Mouse (Mus musculus): ENCODE data around the gene Olfr1438-ps1. TPM values are rescaled to one million over a fixed set of nuclear protein-coding genes. Genes with fewer than 3 reads are reported as not detected.
"Not testable (repeated sequence)": the region's sequence is repeated elsewhere in the genome, so short reads cannot be mapped to it uniquely, and the experiment has no call there.

The Olfr1438-ps1 gene
- not detected for total RNA-seq (2021)
- long read RNA-seq, experiment 1: 0 reads
- long read RNA-seq, experiment 2: 0 reads

DNA sequence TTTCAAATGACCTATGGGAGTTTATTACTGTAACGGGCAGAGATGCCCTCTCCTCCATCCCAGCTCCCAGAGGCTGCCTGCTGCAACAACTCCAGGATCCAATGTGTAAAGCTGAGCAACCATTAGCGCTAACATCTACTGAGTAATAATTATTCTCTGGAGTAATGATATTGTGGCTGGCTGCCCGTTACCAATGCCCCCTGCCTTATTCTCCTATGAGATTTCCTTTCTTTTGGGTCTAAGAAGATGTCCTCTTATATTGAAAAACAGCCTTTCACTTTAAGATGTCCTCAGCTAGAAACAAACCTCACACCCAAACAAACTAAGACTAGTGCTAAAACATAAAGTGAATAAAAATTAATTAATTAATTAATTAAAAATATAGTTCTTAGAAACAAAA is at the start of gene Olfr1438-ps1:
TSS of gene Olfr1438-ps1 (minus strand) at position 101 of the 400 bp plus-strand sequence.
- DNase-seq (ENCODE audit: low spot score in 2 of 2): no peak

DNA sequence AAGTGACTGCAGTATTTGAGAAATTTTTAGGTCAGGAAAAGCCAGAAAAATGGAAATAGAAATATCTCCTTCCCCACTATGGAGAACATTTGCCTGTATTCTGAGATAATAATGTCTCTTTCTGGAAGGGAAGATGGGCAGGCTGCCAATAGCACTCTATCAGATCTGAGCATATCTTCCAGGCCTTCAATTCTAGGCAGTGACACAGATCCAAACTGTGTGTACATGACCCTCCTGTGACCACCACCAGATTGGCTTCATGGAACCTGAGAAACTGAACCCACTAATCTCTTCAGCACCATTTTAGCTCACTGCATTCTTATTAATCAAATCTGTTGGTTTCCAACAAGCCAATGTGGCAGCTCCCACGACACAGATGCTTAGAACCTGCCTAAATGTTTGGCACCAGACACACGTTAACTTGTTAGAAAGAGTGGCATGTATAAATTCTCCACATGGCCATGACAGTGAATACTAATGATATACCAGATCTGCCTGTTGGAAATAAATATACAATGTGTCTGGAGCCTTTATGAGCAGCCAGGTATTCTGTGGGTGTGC is 38.8 kb upstream of the Olfr1438-ps1 start:
- DNase-seq (ENCODE audit: low spot score in 2 of 2): no peak

DNA sequence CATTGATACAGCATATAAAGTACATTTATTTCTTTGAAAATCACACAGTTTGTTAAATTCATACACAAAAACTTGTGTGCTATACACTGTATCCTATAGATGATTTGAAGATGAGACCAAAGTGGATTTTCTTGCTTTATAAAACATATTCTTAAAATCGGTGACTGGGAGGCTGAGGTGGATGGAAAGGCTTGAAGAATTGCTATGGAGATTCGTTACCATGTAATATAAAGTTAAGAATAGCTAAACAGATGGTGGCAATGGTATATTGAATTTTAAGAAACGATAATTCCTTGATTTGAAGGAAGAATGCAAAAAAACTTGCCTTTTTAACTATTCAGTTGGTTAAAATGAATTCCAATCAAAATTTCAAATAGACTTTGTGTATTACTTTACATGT is 37.3 kb upstream of the Olfr1438-ps1 start:
- DNase-seq (ENCODE audit: low spot score in 2 of 2): no peak

DNA sequence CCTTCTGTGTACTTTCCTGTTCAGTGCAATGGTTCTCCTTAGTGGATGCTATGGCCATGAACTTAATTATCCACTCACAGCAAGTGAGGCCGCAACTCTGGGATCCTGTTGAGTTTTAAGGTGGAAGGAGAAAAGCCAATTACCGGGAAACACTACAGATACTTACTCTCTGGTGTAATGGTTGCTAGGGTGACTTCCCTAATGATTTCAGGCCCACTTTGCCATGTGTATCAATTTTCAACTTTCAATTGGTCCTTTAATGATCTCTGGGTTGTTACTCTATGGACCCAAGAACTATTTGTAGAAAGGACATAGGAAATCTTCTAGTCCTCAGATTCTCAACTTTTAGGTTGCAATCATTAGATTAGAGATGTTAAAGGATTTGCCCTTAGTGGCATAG is 10.7 kb downstream of the Olfr1438-ps1 start, which contains the start of gene Olfr1437:
TSS of gene Olfr1437 (minus strand) at position 101 of the 400 bp plus-strand sequence.
- DNase-seq (ENCODE audit: low spot score in 2 of 2): no peak

DNA sequence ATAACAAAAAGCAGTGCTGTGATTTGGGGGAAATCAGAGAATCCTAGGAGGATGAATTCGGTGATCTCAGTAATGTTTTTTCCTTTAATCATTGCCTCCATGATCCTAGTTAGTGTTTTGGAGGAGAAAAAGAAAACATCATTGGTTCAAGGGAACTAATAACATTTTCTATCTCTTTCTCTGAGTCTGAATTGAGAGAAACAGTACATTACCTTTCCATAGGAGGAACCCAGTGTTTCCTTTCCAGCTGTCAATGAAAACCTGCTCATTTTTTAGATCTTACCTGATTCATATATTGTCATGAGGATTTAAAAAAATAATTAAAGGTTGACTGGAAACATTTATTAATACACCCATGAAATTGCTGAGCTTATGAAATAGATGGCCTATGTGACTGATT is 36.7 kb downstream of the Olfr1438-ps1 start, which contains the start of gene Olfr1436:
TSS of gene Olfr1436 (minus strand) at position 101 of the 400 bp plus-strand sequence.
- DNase-seq (ENCODE audit: low spot score in 2 of 2): not testable (repeated sequence)

DNA sequence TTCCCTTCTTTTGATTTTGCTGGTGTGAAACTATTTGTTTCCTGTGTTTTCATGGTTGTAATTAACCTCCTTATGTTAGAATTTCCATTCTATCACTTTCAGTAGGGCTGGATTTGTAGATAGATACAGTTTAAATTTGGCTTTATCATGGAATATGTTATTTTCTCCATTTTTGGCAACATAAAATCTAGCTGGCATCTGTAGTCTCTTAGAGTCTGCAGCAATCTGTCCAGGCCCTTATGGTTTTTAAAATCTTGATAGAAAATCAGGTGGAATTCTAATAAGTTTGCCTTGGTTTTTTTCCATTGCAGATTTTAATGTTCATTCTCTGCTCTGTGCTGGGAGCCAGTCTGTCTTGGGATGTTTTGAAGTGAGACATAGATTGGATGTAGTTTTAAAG is 42.7 kb downstream of the Olfr1438-ps1 start:
- DNase-seq (ENCODE audit: low spot score in 2 of 2): no peak

- no peak for DNase-seq (ENCODE audit: low spot score in 2 of 2)
Measured at GRCm38 (mm10) chr19:12279554-12279953, 56.2 kb downstream of the Olfr1438-ps1 start, which contains the start of gene Olfr1434. Gene Olfr1434, plus strand, starts transcription at chr19:12279854.

Other genes starting within 250 kb of the Olfr1438-ps1 start
- not detected for gene Olfr1426, start 243.9 kb downstream of the Olfr1438-ps1 start, total RNA-seq (2021)
- gene Olfr1427, start 232.6 kb downstream of the Olfr1438-ps1 start, total RNA-seq (2021): not detected
- not detected for gene Olfr1428, start 220.0 kb downstream of the Olfr1438-ps1 start, total RNA-seq (2021)
- gene Olfr76, start 212.7 kb downstream of the Olfr1438-ps1 start, total RNA-seq (2021): not detected
- gene Olfr1555-ps1, start 165.8 kb downstream of the Olfr1438-ps1 start, total RNA-seq (2021): not detected
- gene Olfr1431, start 135.3 kb downstream of the Olfr1438-ps1 start, total RNA-seq (2021): not detected
- gene Olfr1432, start 103.3 kb downstream of the Olfr1438-ps1 start, total RNA-seq (2021): not detected
- gene Olfr262, start 94.3 kb downstream of the Olfr1438-ps1 start, total RNA-seq (2021): not detected
- gene Olfr235, start 74.9 kb downstream of the Olfr1438-ps1 start, total RNA-seq (2021): not detected
- gene Olfr1434, start 56.1 kb downstream of the Olfr1438-ps1 start, total RNA-seq (2021): not detected
- gene Olfr1436, start 36.8 kb downstream of the Olfr1438-ps1 start, total RNA-seq (2021): not detected
- gene Olfr1437, start 10.8 kb downstream of the Olfr1438-ps1 start, total RNA-seq (2021): not detected
- gene Olfr1440, start 51.4 kb upstream of the Olfr1438-ps1 start, total RNA-seq (2021): not detected
- gene Olfr1441, start 81.5 kb upstream of the Olfr1438-ps1 start, total RNA-seq (2021): not detected
- gene Pfpl, start 92.0 kb upstream of the Olfr1438-ps1 start, total RNA-seq (2021): not detected
- 10 to 100 TPM; 22.3 to 23.5 TPM for gene Mpeg1, start 124.9 kb upstream of the Olfr1438-ps1 start, total RNA-seq (2021)
- 10 to 100 TPM; 32.1 to 33.4 TPM for gene Dtx4, start 165.5 kb upstream of the Olfr1438-ps1 start, total RNA-seq (2021)
- gene Fam111a, start 209.8 kb upstream of the Olfr1438-ps1 start, total RNA-seq (2021): 10 to 100 TPM; 13.3 to 16.9 TPM

Data from adrenal gland, postnatal 4 days (tissue).